Mouse (Mus musculus) neural tube, embryonic 14.5 days (tissue): ENCODE measurements around the gene Gmnc. TPM values are rescaled to one million over a fixed set of nuclear protein-coding genes. Genes with fewer than 3 reads are reported as not detected.
A peak's percentile ranks its signal among the peaks of the same experiment; 100 is the strongest.

Experiments
- ATAC-seq: fragments of 200-750 bp; cut with Nextera tagmentation; 2 replicates; pipeline ENCODE4 v1.8.0; 2017; ENCODE audit warnings: low read depth, mild to moderate bottlenecking, moderate TSS enrichment, moderate library complexity
- H3K27ac ChIP-seq: fragments of 300-500 bp; sonication (generic); 2 replicates; pipeline ENCODE4 v1.5.1; 2014; ENCODE audit warnings: low read depth, mild to moderate bottlenecking, control low read depth, low read length, moderate library complexity, mixed read lengths
- H3K27me3 ChIP-seq: fragments of 300-500 bp; sonication (generic); 2 replicates; pipeline ENCODE4 v1.6.1; 2014; ENCODE audit warnings: low read length; ENCODE audit not compliant: control insufficient read depth, insufficient read depth
- H3K36me3 ChIP-seq: fragments of 300-500 bp; sonication (generic); 2 replicates; pipeline ENCODE4 v1.6.1; 2014; ENCODE audit warnings: low read length, mixed read lengths; ENCODE audit not compliant: control insufficient read depth, insufficient read depth
- H3K4me1 ChIP-seq: fragments of 300-500 bp; sonication (generic); 2 replicates; pipeline ENCODE4 v1.6.1; 2014; ENCODE audit warnings: low read length; ENCODE audit not compliant: control insufficient read depth, insufficient read depth
- H3K4me2 ChIP-seq: fragments of 300-500 bp; sonication (generic); 2 replicates; pipeline ENCODE4 v1.6.1; 2014; ENCODE audit warnings: mild to moderate bottlenecking, low read depth, low read length, control low read depth
- H3K4me3 ChIP-seq: fragments of 300-500 bp; sonication (generic); 2 replicates; pipeline ENCODE4 v1.5.1; 2014; ENCODE audit warnings: low read depth, low read length, control low read depth, mixed read lengths
- H3K9ac ChIP-seq: fragments of 300-500 bp; sonication (generic); replicated peaks from 2 replicates; pipeline ENCODE4 v1.6.1; 2014; ENCODE audit warnings: low read depth, mild to moderate bottlenecking, control low read depth, low read length, mixed read lengths
- H3K9me3 ChIP-seq: fragments of 300-500 bp; sonication (generic); 2 replicates; pipeline ENCODE4 v1.6.1; 2016; ENCODE audit warnings: low read length; ENCODE audit not compliant: control insufficient read depth
- WGBS: fragments of 180-500 bp; shearing (Covaris S2); extraction: QIAGEN DNeasy Blood & Tissue Kit; methylation state at CpG from one replicate; pipeline ENCODE4 v1.1.7; 2014; 5-methylcytosine and 5-hydroxymethylcytosine counted together
- polyA plus RNA-seq: library from polyadenylated mRNA; unstranded; fragments of >200 nt; fragmentation: Nextera tagmentation; extraction: Ambion mirVana; gene quantifications from 2 replicates; pipeline ENCODE4 v1.2.1, GENCODE M21; 2014

Gene Gmnc
- polyA plus RNA-seq, 1 experiment from 2014 or later = 2.0 TPM

GRCm38 (mm10) chr16:26985796-26986195 is 5.7 kb downstream of the Gmnc start:
- no peak overlapping the region for H3K4me2 ChIP-seq
- ATAC-seq = no peak
- WGBS = 83% methylated on average over 1 of the region's 1 CpGs

GRCm38 (mm10) chr16:26982112-26982511 is 9.3 kb downstream of the Gmnc start:
- no peaks in the 10 kb centered on the region for H3K9me3 ChIP-seq
- ATAC-seq = no peak
- H3K4me1 ChIP-seq = no peaks in the 10 kb centered on the region
- WGBS = 35% methylated on average over 3 of the region's 3 CpGs
- no peaks in the 10 kb centered on the region for H3K27me3 ChIP-seq
- no peak overlapping the region for H3K4me3 ChIP-seq
- H3K9ac ChIP-seq = no peak overlapping the region
- no peak overlapping the region for H3K27ac ChIP-seq
- no peak overlapping the region for H3K4me2 ChIP-seq
- no peaks in the 10 kb centered on the region for H3K36me3 ChIP-seq

More at GRCm38 (mm10) chr16:26985796-26986195, 5.7 kb downstream of the Gmnc start:
- no peaks in the 10 kb centered on the region for H3K36me3 ChIP-seq
- no peak overlapping the region for H3K27ac ChIP-seq
- no peak overlapping the region for H3K9ac ChIP-seq
- H3K27me3 ChIP-seq = no peaks in the 10 kb centered on the region
- no peaks in the 10 kb centered on the region for H3K4me1 ChIP-seq
- H3K4me3 ChIP-seq = no peak overlapping the region
- H3K9me3 ChIP-seq = no peaks in the 10 kb centered on the region

- peak; percentile 61; the same call in 1 of the 2 replicates for ATAC-seq
Observed at GRCm38 (mm10) chr16:26967967-26968366, 23.5 kb downstream of the Gmnc start.

GRCm38 (mm10) chr16:26966830-26967229 is 24.6 kb downstream of the Gmnc start:
- Histone ChIP-seq H3K9ac (no peak overlapping the region), H3K4me3 (no peak overlapping the region), H3K36me3 (no peaks in the 10 kb centered on the region), H3K27ac (no peak overlapping the region), H3K4me2 (no peak overlapping the region), H3K9me3 (no peaks in the 10 kb centered on the region), H3K27me3 (peaks cover 5% of the 10 kb centered on the region; the same call in 1 of the 2 replicates), H3K4me1 (no peaks in the 10 kb centered on the region)
- ATAC-seq = no peak
- 91% methylated on average over 2 of the region's 2 CpGs for WGBS

More at GRCm38 (mm10) chr16:26967967-26968366, 23.5 kb downstream of the Gmnc start:
- H3K9ac ChIP-seq = 0 out of 2 replicates have a peak overlapping the region, but pooled peaks have one; percentile 1
- no peaks in the 10 kb centered on the region for H3K36me3 ChIP-seq
- peaks cover 5% of the 10 kb centered on the region; the same call in 1 of the 2 replicates for H3K27me3 ChIP-seq
- 2% methylated on average over 28 of the region's 28 CpGs for WGBS
- H3K4me2 ChIP-seq = peak overlapping the region; percentile 59
- no peaks in the 10 kb centered on the region for H3K4me1 ChIP-seq
- H3K9me3 ChIP-seq = no peaks in the 10 kb centered on the region
- no peak overlapping the region for H3K27ac ChIP-seq
- peak overlapping the region; percentile 33 for H3K4me3 ChIP-seq

- no peaks in the 10 kb centered on the region for H3K9me3 ChIP-seq
- no peaks in the 10 kb centered on the region for H3K27me3 ChIP-seq
- H3K27ac ChIP-seq = no peak overlapping the region
- no peaks in the 10 kb centered on the region for H3K4me1 ChIP-seq
- H3K9ac ChIP-seq = no peak overlapping the region
- no peak overlapping the region for H3K4me3 ChIP-seq
- H3K36me3 ChIP-seq = no peaks in the 10 kb centered on the region
- no peak overlapping the region for H3K4me2 ChIP-seq
- ATAC-seq = no peak
Observed at GRCm38 (mm10) chr16:26961971-26962370, 29.5 kb downstream of the Gmnc start.

GRCm38 (mm10) chr16:26951601-26952000 is 39.9 kb downstream of the Gmnc start:
- H3K36me3 ChIP-seq = no peaks in the 10 kb centered on the region
- no peak for ATAC-seq
- 83% methylated on average over 3 of the region's 3 CpGs for WGBS
- no peaks in the 10 kb centered on the region for H3K9me3 ChIP-seq
- H3K4me3 ChIP-seq = no peak overlapping the region
- no peak overlapping the region for H3K27ac ChIP-seq
- no peaks in the 10 kb centered on the region for H3K27me3 ChIP-seq
- H3K9ac ChIP-seq = no peak overlapping the region
- H3K4me1 ChIP-seq = no peaks in the 10 kb centered on the region
- no peak overlapping the region for H3K4me2 ChIP-seq

GRCm38 (mm10) chr16:26950209-26950608 is 41.2 kb downstream of the Gmnc start:
- no peak for ATAC-seq
- 61% methylated on average over 4 of the region's 4 CpGs for WGBS
- Histone ChIP-seq H3K4me1 (no peaks in the 10 kb centered on the region), H3K4me2 (no peak overlapping the region), H3K27me3 (no peaks in the 10 kb centered on the region), H3K36me3 (no peaks in the 10 kb centered on the region), H3K9ac (no peak overlapping the region), H3K9me3 (no peaks in the 10 kb centered on the region), H3K27ac (no peak overlapping the region), H3K4me3 (no peak overlapping the region)

- H3K4me3 ChIP-seq = no peak overlapping the region
- H3K27me3 ChIP-seq = 0 out of 2 replicates have a peak, but pooled peaks cover 3% of the 10 kb centered on the region
- no peak overlapping the region for H3K27ac ChIP-seq
- no peaks in the 10 kb centered on the region for H3K36me3 ChIP-seq
- WGBS = 78% methylated on average over 1 of the region's 1 CpGs
- no peaks in the 10 kb centered on the region for H3K4me1 ChIP-seq
- ATAC-seq = no peak
- H3K9ac ChIP-seq = no peak overlapping the region
- H3K4me2 ChIP-seq = no peak overlapping the region
- H3K9me3 ChIP-seq = no peaks in the 10 kb centered on the region
Observed at GRCm38 (mm10) chr16:26903968-26904367, 87.5 kb downstream of the Gmnc start.

GRCm38 (mm10) chr16:26901471-26901870 is 90.0 kb downstream of the Gmnc start:
- H3K4me3 ChIP-seq = no peak overlapping the region
- 4% methylated on average over 4 of the region's 4 CpGs for WGBS
- H3K9me3 ChIP-seq = no peaks in the 10 kb centered on the region
- no peaks in the 10 kb centered on the region for H3K36me3 ChIP-seq
- ATAC-seq = peak; percentile 89
- H3K4me2 ChIP-seq = no peak overlapping the region
- no peaks in the 10 kb centered on the region for H3K4me1 ChIP-seq
- no peak overlapping the region for H3K27ac ChIP-seq
- H3K27me3 ChIP-seq = 0 out of 2 replicates have a peak, but pooled peaks cover 3% of the 10 kb centered on the region
- H3K9ac ChIP-seq = no peak overlapping the region
